Mouse (Mus musculus): Measurements from ENCODE around the gene Card9. TPM values are rescaled to one million over a fixed set of nuclear protein-coding genes. Genes with fewer than 3 reads are reported as not detected.

The Card9 gene
- polyA plus RNA-seq, 1 experiment from 2014 or later: 2.0 TPM

- 75% methylated on average over 10 of the region's 10 CpGs for WGBS
- H3K27ac ChIP-seq (replicated peaks): peak overlapping the region; percentile 42
- no peak for ATAC-seq (ENCODE audit: low read depth)
These were observed 18.7 kb downstream of the Card9 start for GRCm38 (mm10) chr2:26342044-26342443.

GRCm38 (mm10) chr2:26341510-26341981, 19.2 kb downstream of the Card9 start:
- WGBS: 77% methylated on average over 2 of the region's 2 CpGs
- Histone ChIP-seq H3K9ac (no peak overlapping the region), H3K4me3 (no peak overlapping the region), H3K4me2 (no peak overlapping the region), H3K4me1 (replicated peaks) (no peaks in the 10 kb centered on the region), H3K27ac (replicated peaks) (peak overlapping the region; percentile 28; the same call in 1 of the 2 replicates), H3K27me3 (no peaks in the 10 kb centered on the region), H3K9me3 (no peaks in the 10 kb centered on the region), H3K36me3 (peaks cover 83% of the 10 kb centered on the region)
- ATAC-seq (ENCODE audit: low read depth): no peak

More at GRCm38 (mm10) chr2:26342044-26342443, 18.7 kb downstream of the Card9 start:
- Histone ChIP-seq H3K9ac (no peak overlapping the region), H3K4me1 (replicated peaks) (no peaks in the 10 kb centered on the region), H3K4me3 (no peak overlapping the region), H3K27me3 (no peaks in the 10 kb centered on the region), H3K4me2 (no peak overlapping the region), H3K9me3 (no peaks in the 10 kb centered on the region), H3K36me3 (peaks cover 88% of the 10 kb centered on the region)

- peaks cover 59% of the 10 kb centered on the region for H3K36me3 ChIP-seq
- H3K27me3 ChIP-seq: no peaks in the 10 kb centered on the region
- H3K9me3 ChIP-seq: no peaks in the 10 kb centered on the region
- no peak overlapping the region for H3K4me2 ChIP-seq
- H3K9ac ChIP-seq: no peak overlapping the region
- 88% methylated on average over 5 of the region's 5 CpGs for WGBS
- ATAC-seq (ENCODE audit: low read depth): no peak
- no peak overlapping the region for H3K4me3 ChIP-seq
- H3K27ac ChIP-seq (replicated peaks): no peak overlapping the region
- no peaks in the 10 kb centered on the region for H3K4me1 ChIP-seq (replicated peaks)
These were observed 21.5 kb downstream of the Card9 start for GRCm38 (mm10) chr2:26339204-26339551.

GRCm38 (mm10) chr2:26338302-26339203, 22.2 kb downstream of the Card9 start:
- H3K9me3 ChIP-seq: no peaks in the 10 kb centered on the region
- 62% methylated on average over 9 of the region's 13 CpGs for WGBS
- no peak overlapping the region for H3K27ac ChIP-seq (replicated peaks)
- peaks cover 53% of the 10 kb centered on the region for H3K36me3 ChIP-seq
- no peak overlapping the region for H3K4me3 ChIP-seq
- no peak overlapping the region for H3K9ac ChIP-seq
- no peak overlapping the region for H3K4me2 ChIP-seq
- no peaks in the 10 kb centered on the region for H3K4me1 ChIP-seq (replicated peaks)
- no peaks in the 10 kb centered on the region for H3K27me3 ChIP-seq
- peak; percentile 62; the same call in 1 of the 2 replicates for ATAC-seq (ENCODE audit: low read depth)

- Histone ChIP-seq H3K4me1 (replicated peaks) (peaks cover 9% of the 10 kb centered on the region; the same call in 1 of the 2 replicates), H3K36me3 (peaks cover 69% of the 10 kb centered on the region), H3K9ac (no peak overlapping the region), H3K4me3 (no peak overlapping the region), H3K9me3 (no peaks in the 10 kb centered on the region), H3K27ac (replicated peaks) (peak overlapping the region; percentile 64), H3K4me2 (no peak overlapping the region), H3K27me3 (no peaks in the 10 kb centered on the region)
- 70% methylated on average over 6 of the region's 6 CpGs for WGBS
- peak; percentile 12; the same call in 1 of the 2 replicates for ATAC-seq (ENCODE audit: low read depth)
These were observed 30.0 kb downstream of the Card9 start for GRCm38 (mm10) chr2:26330702-26331101.

GRCm38 (mm10) chr2:26330056-26330468, 30.7 kb downstream of the Card9 start:
- Histone ChIP-seq H3K27ac (replicated peaks) (peak overlapping the region; percentile 64), H3K4me2 (no peak overlapping the region), H3K9ac (no peak overlapping the region), H3K4me1 (replicated peaks) (peaks cover 9% of the 10 kb centered on the region; the same call in 1 of the 2 replicates), H3K36me3 (peaks cover 76% of the 10 kb centered on the region), H3K4me3 (no peak overlapping the region), H3K27me3 (no peaks in the 10 kb centered on the region), H3K9me3 (no peaks in the 10 kb centered on the region)
- 84% methylated on average over 4 of the region's 4 CpGs for WGBS
- peak; percentile 38 for ATAC-seq (ENCODE audit: low read depth)

- peaks cover 82% of the 10 kb centered on the region for H3K36me3 ChIP-seq
- 51% methylated on average over 8 of the region's 8 CpGs for WGBS
These were observed 31.3 kb downstream of the Card9 start for GRCm38 (mm10) chr2:26329402-26329801.

GRCm38 (mm10) chr2:26327852-26328251, 32.9 kb downstream of the Card9 start:
- Histone ChIP-seq H3K9ac (no peak overlapping the region), H3K4me3 (no peak overlapping the region), H3K27ac (replicated peaks) (no peak overlapping the region), H3K4me1 (replicated peaks) (peaks cover 9% of the 10 kb centered on the region; the same call in 1 of the 2 replicates), H3K27me3 (no peaks in the 10 kb centered on the region), H3K9me3 (no peaks in the 10 kb centered on the region), H3K4me2 (no peak overlapping the region), H3K36me3 (peaks cover 96% of the 10 kb centered on the region)
- ATAC-seq (ENCODE audit: low read depth): no peak
- 90% methylated on average over 4 of the region's 4 CpGs for WGBS

More at GRCm38 (mm10) chr2:26329402-26329801, 31.3 kb downstream of the Card9 start:
- Histone ChIP-seq H3K27ac (replicated peaks) (peak overlapping the region; percentile 59), H3K4me1 (replicated peaks) (peaks cover 9% of the 10 kb centered on the region; the same call in 1 of the 2 replicates), H3K4me3 (no peak overlapping the region), H3K9ac (no peak overlapping the region), H3K27me3 (no peaks in the 10 kb centered on the region), H3K9me3 (no peaks in the 10 kb centered on the region), H3K4me2 (no peak overlapping the region)
- ATAC-seq (ENCODE audit: low read depth): no peak

- Histone ChIP-seq H3K4me1 (replicated peaks) (peaks cover 29% of the 10 kb centered on the region), H3K4me3 (no peak overlapping the region), H3K4me2 (no peak overlapping the region), H3K9ac (no peak overlapping the region), H3K36me3 (peaks cover 83% of the 10 kb centered on the region), H3K27ac (replicated peaks) (no peak overlapping the region), H3K9me3 (no peaks in the 10 kb centered on the region), H3K27me3 (no peaks in the 10 kb centered on the region)
- 63% methylated on average over 15 of the region's 15 CpGs for WGBS
- peak; percentile 72 for ATAC-seq (ENCODE audit: low read depth)
These were observed 35.1 kb downstream of the Card9 start for GRCm38 (mm10) chr2:26325386-26326181.

GRCm38 (mm10) chr2:26324917-26325316, 35.8 kb downstream of the Card9 start:
- Histone ChIP-seq H3K9me3 (no peaks in the 10 kb centered on the region), H3K4me2 (no peak overlapping the region), H3K4me3 (no peak overlapping the region), H3K27me3 (no peaks in the 10 kb centered on the region), H3K36me3 (peaks cover 76% of the 10 kb centered on the region), H3K4me1 (replicated peaks) (peaks cover 35% of the 10 kb centered on the region), H3K9ac (no peak overlapping the region), H3K27ac (replicated peaks) (no peak overlapping the region)
- 92% methylated on average over 2 of the region's 2 CpGs for WGBS
- no peak for ATAC-seq (ENCODE audit: low read depth)

GRCm38 (mm10) chr2:26323589-26324325, 37.0 kb downstream of the Card9 start:
- H3K9me3 ChIP-seq: no peaks in the 10 kb centered on the region
- H3K4me1 ChIP-seq (replicated peaks): peaks cover 38% of the 10 kb centered on the region
- H3K27me3 ChIP-seq: no peaks in the 10 kb centered on the region
- 94% methylated on average over 13 of the region's 13 CpGs for WGBS
- no peak overlapping the region for H3K9ac ChIP-seq
- H3K27ac ChIP-seq (replicated peaks): no peak overlapping the region
- H3K36me3 ChIP-seq: peaks cover 65% of the 10 kb centered on the region
- H3K4me2 ChIP-seq: no peak overlapping the region
- H3K4me3 ChIP-seq: no peak overlapping the region
- ATAC-seq (ENCODE audit: low read depth): no peak

All from neural tube, embryonic 13.5 days (tissue).